Mouse (Mus musculus): ENCODE results near the gene Tcf12.

Tcf12 gene

DNA sequence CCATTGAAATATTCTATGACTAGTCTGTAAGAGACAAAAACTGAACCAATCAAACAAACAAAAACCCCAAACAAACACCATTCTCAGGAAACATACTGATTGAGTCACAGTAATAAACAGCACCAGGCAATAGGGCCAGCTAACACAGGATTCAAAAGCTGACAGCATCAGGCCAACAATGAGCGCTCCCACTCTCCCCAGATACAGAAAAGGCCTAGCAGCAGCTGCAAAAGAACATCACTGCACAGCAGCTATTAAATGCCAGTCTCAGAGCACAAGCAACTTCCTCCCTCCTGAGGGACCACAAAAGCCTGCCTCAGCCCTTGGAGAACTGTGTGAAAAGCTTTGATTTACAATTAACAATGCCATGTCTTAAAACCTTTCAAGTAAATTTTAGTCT is 214.3 kb downstream of the Tcf12 start:
- DNase-seq = no peak

DNA sequence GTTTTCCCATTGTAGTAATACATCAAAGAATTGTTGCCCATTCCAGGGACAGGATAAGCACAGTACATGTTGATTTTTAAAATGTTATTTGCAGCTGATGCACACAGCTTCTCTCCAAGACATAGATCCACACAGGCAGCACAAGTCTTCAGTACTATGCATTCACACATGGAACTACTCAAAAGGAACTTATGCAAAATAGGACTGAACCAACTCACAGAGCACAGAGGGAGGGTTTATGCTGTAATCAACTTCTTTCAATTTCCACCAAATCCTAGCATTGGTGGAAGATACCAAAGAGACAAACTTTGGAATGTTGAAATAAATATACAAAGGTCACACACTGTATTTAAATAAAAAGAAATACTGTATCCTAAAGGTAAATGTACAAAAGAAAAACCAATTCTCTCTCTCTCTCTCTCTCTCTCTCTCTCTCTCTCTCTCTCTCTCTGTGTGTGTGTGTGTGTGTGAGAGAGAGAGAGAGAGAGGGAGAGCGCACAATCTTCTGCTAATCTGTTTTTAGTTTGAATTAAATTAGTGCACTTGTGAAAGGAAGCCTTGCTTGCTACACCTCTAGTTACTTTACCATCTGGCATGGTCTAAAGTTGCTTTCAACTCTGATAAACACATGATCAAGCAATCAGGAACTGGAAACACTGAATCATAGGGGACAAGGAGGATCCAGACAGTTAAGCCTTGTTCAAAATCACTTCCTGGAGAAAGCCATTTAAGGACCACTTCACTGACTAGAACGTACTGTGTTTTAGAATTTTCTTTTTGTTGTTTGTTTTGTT is 215.5 kb downstream of the Tcf12 start:
- no peak for DNase-seq

DNA sequence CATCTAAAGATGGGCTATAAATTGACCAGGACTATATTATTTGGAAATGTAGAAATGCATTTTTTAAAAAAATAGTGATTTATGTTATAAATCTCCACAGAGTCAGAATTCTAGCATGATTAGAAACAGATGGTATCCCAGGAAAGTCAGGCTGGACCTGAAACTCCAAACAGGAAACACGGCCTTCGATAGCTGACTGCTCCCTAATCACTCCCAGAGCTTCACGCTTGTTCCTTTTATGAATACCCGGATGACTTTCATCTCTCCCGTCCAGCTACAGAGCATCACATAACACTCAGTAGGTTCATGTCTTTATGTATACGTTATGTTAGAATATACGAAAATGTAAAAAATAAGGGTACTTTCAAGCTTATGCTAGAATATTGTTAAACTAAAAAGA is 216.4 kb downstream of the Tcf12 start:
- DNase-seq = no peak

DNA sequence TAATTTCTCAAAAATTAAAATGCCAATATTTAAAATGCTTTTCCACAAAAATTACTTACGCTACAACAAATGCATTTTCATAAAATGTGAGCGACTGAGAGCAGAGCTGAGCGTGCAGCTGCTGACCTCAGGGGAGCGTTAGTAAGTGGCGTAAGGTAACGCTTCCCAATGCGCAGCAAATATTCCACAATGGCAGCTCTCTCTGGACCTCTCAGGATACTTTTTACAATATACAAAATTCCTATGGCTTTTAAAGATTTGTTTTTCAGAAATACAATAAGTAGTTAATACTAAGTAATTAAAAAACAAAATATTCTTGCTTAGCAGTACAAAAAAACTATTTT is 216.8 kb downstream of the Tcf12 start:
- DNase-seq = no peak

DNA sequence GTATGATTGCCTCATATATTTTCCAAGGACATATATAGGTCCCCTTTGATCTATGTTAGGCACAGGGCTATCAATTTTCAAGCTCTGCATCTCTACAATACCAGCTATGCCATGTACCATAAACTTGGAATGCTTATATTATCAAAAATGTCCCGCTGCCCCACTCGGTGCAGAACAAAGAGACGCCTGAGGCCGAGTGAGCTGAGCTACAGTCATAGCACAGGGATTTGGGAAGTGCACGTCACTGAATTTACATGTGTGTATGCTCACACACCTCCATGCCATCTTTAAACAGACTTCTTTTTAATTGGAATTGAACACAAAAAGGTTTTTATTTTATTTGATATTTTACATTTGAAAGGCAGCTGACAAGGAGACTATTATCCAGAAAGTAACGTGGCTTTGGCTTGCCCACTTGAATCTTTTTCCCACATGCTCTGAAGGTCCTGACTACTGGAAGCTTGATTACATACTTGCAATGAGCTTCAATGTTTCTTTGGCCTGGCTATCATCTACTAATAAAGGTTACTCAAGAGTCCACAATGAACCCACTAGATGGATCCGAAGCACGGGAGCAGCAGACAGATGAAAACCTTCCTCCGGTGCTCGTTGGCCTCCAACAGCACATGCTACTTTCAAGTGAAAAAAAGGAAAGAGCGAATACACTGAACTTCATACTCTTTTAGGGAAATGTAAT is 217.3 kb downstream of the Tcf12 start:
- DNase-seq = no peak

DNA sequence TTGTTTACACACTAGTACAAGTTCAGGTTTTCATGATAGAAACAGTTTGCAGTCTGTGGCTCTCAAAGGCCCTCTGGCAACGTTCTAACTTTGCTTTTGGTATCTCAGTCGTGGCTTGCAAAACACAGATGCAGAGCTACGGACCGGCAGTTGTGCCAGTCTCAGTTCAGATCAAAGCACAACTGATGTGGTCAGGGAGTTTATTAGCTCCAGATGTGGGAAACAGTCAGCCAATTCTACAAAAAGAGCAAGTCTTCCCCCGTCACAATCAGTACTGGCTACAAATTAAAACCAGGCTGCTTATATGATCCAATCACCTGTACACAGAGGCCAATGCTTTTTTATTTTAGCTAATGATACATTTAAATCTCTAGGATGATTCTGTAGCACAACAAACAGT is 223.2 kb downstream of the Tcf12 start:
- no peak for DNase-seq

DNA sequence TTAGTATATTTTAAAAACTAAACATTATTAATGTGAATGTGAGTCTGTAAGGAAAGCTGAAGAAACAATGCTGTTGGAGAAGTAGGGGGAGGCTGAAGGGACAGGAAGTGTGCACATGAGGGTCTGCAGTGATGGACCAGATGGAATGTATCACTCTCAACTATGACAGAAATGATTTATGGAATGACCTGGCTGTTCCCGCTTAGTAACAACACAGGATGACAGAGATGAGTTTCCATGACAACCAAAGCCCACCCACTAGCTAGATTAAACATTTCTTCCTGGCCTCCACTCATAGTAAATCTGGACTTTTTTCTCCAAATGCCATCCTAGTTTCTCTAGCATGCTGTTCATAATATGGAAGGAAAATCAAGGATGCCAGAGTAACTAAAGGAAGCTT is 231.0 kb downstream of the Tcf12 start:
- no peak for DNase-seq

DNA sequence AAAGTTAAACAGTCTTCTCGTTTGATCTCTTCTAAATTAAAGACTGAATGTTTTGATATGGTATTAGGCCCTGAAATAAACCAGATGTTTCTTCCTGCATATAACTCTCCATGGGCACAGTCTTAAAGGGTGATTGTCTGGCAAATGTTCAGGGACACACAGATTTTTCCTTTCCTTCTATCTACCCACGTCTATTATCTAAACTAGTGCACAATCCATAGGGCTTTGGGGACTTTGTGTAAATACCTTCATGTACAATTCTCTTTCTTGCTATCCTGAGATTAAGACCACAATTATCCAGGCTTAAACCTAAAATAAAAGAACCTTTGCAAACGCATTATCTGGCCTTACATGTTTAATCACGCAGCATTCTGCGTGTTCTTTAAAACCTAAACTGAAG is 231.7 kb downstream of the Tcf12 start:
- no peak for DNase-seq

DNA sequence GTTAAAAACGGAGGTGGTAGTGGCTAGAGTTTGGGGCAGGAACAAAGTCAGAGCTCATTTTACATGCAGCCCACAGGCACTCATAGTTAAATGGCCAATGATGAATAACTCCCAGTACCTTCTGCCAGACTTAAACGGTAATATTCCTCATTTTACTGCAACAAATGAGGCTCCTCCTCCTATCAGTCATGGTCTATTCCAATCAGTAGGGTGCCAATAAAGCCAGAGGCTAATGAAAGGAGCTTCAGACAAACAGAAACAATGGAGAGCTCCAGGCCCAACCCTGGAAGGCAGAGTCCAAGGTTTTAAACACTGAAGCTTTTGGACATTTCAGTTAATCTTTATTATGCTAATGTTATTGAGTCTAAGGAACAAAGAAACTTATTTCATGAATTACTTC is 232.3 kb downstream of the Tcf12 start:
- no peak for DNase-seq

DNA sequence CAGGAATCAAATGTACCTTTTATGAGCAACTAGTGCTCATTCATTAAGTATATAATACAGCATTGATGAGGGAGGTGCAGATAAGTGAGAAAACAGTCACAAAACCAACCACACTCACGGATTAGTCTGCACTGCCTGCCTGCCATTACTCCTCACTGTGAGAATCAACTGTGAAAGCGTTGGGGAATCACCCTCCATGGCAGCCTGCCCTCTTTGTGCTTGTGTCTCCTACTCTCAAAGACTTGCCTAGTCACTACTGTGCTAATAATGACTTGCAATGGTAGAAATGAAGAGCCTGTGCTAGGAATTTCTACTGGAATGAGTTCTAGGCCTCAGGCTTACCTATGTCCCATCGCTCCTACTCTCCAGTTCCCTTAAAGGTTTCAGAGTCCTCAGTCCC is 233.8 kb downstream of the Tcf12 start:
- DNase-seq = no peak

DNA sequence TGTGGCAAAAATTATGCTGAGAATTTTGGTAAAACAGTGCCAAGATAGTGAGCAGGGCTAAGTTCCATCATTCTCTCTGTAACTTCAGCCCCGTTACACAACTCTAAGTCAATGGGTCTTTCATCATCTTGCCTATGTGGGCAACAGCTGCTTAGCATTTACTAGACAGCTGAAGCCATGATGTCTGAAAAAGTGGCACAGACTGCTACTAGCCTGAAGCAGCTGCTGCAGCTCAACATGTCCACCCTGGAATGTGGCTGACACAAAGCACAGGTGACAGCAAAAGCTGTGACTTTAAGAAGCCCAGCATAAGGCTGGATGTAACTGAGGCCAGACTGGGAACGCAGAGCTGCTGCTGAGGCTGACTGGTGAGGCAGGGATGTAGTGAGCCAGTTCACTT is 236.9 kb downstream of the Tcf12 start:
- no peak for DNase-seq

DNA sequence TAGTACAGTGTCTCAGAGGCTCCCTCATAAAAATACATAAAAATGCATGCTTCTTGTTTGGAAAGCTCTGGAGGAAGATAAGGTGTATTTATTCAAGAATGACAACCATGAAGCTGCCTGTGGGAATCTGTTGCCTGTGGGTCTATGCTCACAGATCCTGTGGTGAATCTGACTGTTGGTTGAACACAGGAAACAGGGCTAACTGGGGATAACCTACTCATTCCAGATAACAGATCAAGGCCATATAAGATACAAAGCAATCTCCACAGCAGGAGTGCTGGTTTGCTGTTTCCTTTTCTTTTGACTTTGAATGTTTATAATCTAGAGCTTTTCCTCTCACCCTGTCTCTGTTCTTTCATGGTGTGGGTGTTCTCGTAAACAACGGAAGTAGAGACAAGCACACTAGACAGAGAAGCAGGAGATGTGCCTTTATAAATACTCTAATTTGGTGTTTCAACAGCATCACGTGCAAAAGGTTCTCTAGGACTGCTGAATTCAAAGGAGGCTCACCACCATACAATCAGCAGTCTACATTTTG is 237.6 kb downstream of the Tcf12 start:
- DNase-seq = no peak

DNA sequence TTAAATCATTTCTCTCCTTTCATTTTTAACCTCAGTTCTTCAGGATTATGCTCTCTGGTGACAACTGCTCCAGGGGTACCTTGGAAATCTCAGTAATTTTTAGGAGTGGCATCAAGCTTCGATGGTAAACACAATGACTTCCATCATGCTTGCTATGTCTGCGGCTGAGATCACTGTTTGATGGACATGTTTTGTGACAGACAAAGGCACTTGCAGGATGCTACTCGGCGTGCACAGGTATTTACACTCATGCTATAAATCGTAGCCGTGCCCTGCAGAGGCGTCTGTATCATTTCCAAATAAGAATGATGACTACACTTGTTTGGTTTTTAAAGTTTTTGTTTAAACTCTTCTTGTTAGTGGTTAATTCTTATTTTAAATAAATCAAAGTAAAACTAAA is 248.3 kb downstream of the Tcf12 start:
- no peak for DNase-seq

DNA sequence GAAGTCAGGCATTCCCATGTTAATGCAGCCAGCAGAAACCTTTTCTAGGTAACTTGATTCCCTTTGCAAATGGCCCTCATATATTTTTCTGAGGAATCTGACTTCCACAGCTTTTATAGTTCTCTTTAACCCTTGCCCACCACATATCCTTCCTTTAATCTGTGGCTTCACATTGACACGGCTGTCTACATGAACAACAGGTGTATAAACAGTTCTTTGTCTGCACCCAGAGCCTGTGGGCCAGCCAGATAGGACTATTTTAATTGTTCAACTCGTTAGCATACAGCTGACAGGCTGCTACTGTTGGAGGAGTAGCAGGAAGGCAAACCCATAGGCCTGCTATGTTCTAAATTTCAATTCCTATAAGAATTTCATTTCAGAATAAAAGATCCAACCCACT is 250.0 kb downstream of the Tcf12 start:
- no peak for DNase-seq

DNA sequence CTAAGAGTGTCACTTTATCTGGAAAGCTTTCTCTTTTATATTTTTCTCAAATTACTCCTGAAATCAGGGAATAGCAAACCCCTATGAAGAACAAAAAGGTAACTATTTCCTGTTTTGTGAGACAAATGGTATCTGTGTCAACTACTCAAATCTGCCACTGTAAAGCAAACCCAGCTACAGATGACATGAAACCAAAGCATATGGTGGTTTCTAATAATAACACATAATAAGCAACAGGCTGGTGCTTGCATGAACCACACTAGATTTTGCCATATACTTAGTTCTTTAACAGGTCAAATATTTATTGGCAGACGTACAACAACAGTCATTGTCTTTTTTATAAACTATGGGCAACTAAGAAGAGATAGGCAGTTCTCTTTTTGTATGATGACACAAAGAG is 253.7 kb downstream of the Tcf12 start:
- no peak for DNase-seq

DNA sequence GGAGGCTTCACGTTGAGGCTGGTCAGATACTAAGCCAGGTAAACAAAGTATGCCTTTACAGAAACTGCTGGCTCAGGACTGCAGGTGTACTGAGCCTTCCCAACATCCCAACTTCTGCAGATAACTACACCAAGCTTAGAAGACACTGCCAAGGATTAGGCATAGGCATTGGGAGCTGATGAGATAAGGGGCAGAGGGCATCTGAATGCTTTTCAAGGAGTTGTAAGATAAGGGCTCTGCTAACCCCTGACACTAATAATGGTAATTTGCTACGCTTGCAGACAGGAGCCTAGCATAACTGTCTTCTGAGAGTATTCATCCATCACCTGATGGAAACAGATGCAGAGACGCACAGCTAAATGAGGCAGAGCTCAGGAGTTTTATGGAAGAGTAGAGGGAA is 257.8 kb downstream of the Tcf12 start:
- no peak for DNase-seq

DNA sequence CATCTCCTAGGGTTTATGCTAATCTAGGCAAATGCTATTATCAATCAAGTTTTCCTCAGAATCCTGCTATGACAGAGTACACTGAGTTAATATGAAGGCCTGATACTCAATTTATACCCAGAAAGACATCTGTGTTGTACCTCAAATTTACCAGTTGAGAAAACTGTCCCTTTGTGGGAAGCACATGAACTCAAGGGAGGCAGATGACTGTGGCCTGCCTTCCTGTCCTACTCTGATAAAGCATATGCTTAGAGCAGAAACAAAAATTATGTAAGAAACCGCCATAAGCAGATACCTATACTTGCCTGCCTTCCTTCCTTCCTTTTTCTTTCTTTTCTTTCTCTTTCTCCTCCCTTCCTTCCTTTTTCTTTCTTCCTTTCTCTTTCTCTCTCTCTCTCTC is 261.4 kb downstream of the Tcf12 start:
- DNase-seq = no peak

DNA sequence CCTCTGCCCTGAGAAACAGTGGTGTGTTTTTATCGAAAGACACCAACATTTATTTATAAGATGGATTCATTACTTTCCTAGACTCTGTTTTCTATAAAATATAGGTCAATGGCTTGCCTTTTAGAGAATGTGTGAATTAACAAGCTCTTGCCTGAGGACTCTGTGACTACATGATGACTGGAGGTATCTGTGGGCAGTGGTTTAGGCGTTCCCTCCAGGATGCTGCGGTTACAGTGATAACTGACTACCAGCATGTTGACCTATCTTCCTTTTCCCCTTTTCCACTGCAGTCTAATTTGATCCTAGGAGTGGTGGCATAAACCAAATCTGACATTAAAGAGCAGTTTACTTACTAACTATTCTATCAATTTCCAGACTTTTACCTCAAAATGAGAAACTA is 263.3 kb downstream of the Tcf12 start:
- no peak for DNase-seq

DNA sequence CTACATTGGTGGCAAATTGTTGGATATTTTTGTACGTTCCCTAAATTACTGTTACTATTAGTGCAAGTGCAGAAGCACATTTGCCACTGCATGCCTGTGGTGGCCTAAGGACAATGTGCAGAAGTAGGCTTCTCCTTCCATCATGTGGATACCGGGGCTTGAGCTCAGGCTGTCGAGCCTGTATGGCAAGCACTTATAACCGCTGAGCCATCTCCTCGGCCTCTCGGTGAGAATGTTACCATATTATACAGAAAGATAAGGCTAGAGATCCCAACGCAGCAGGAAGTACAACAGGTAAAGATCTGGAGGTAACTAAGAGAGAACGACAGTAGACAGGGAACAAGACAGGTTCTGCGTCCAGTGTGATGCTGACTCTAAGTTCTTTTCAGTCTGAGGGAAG is 263.8 kb downstream of the Tcf12 start:
- DNase-seq = no peak

DNA sequence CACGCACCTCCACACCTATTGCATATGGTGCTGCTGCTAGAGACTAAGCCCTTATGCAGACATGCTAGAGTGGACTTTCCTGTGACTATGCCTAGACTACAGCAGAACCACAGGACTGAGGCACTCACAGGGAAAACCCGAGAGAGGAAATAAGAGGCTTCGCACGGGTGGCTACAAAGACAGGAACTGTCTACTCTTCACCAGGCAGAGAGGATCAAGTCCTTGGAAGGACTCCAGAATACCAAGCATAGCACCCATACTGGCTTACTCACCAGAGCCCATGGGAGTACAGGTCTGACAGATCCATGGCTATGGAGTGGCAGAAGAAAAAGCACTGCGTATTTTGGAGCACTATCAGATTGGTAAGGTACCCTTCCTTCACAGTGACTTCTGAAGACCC is 269.8 kb downstream of the Tcf12 start:
- DNase-seq = no peak

DNA sequence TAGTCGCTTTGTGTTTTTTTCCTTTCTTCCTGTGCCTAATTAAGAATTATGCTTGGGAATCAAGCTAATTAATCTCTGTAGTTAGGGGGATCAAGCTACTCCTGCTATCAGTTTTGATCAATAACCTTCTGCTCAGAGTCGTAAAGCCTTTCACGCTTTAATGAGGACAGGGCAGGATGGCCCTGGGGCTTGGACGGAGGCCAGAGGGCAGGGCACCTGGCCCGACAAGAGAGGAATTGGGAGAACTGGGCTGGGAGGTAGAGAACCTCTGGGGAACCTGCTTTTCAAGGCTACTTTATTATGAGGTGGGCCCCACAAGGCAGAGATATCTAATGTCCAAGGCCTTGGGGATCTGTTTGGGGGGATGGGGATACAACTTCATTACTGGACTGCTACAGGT is 274.3 kb downstream of the Tcf12 start:
- DNase-seq = no peak

DNA sequence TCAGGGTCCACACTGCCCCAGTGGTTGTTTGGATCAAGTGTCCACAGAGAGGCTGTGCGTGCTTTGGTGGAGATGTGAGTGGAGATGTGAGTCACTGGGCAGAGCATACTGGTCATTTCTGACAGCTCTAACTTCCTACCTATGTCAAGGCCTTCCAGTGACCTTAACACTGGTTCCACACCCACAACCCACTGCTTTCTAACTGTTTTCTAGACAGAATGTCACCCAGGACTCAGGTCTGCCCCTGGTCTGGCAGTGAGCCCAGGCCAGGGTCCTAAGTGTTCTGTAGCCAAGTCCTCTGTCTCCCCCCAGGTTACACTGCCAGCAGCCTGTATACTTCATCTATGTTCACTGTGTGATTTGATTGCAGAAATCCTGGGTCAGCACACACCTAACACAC is 275.3 kb downstream of the Tcf12 start:
- DNase-seq = no peak

DNA sequence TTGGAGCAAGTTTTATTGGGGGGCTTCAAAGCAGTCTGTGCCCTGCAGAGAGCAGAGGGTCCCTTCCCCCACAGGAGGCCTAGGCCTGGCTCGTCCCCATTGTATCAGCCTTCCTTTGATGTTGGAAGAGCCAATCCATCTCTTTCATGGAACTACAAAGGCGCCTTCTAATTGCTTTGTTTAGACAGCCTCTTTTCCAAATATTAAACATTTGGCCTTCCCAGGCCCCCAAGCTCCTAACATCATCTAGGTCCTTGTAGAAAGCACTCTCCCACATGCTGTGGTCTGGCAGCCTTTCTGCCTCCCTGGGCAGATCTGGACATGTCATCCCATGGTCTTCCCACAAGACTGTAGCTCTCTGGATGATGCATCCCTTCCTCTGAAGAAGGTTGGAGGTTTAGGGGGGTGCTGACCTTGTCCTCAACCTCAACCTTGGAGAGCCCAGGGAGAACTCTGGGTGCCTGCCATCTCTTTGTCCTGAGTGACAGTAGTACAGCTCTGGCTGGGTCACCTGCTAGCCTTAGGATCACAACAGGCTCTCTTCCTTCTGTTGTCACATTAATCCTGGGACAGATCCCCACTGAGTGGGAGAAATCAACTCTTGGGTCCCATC is 276.4 kb downstream of the Tcf12 start:
- no peak for DNase-seq

DNA sequence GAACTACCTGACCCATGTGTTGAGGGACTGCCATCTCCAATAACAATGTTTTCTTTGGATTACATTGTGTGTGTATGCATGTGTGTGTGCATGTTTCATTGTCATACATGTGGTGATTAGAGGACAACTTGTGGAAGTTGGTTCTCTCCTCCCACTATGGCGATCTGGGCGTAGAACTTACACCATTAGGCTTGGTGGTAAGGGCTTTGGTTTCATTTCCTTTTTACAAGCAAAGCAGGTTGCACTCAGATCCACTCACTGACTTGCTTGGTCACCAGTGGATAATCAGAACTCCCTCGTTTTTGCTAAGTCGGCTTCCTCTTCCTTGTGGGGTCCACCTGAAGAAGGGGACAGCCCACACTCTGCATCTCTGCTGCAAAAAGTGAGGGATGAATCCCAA is 277.0 kb downstream of the Tcf12 start:
- no peak for DNase-seq
